In the genomic region with DNA sequence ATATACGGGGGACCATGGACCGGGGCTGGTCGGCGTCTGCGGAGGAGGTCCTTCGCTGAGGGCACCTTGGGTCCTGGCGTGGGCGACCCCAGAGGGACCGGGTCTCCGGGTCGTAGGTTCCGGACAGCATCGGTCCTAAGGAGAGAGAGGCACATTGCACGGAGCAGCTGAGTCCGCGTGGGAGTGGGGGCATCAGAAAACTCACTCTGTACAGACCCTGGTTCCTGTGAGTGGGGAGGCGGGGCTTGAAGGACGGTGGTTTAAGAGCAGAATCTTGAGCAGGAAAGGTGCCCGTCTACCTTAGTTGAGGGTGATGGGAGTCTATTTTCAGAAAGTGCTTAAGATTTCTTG, we compare ENCODE assay signal across 8 mouse cellular contexts. TPM values are rescaled to one million over a fixed set of nuclear protein-coding genes. Genes with fewer than 3 reads are reported as not detected.
DNase-seq lines count a peak whose midpoint lies in the region; ATAC-seq and TF ChIP-seq lines count a peak whose summit lies in the region.

No protein-coding gene starts in this region.

- H3K4me2 ChIP-seq in heart, postnatal 0 days (ENCODE audit: low read depth, low read length), result peak overlapping the region; percentile 68
- peak overlapping the region; percentile 89 for H3K4me2 ChIP-seq in liver, embryonic 16.5 days (ENCODE audit: low read depth, low read length)

- no peak for DNase-seq in left cerebral cortex, adult 2 months (ENCODE audit: extremely low spot score in 1 of 2, low spot score in 2 of 2)
- no peak for DNase-seq in left cerebral cortex, adult 9 months (ENCODE audit: low spot score in 2 of 2)
- DNase-seq in c-Kit-negative CD71-positive TER-119-positive erythroid progenitor cells, embryonic 14.5 days (ENCODE audit: low read depth, low spot score), result peak; percentile 33
- DNase-seq in heart, postnatal 0 days (ENCODE audit: low spot score), result no peak
- peak; percentile 66 for DNase-seq in testis, postnatal 10 days (ENCODE audit: low spot score)
- DNase-seq in right cerebral cortex, adult 18-20 months, result no peak
- DNase-seq in layer of hippocampus, adult 9-10 months (ENCODE audit: low spot score), result no peak

- no peak for TF ChIP-seq CTCF in left cerebral cortex, adult 2 months (IDR thresholded peaks at IDR 0.05)
- TF ChIP-seq CTCF in heart, postnatal 0 days (IDR thresholded peaks at IDR 0.05; ENCODE audit: low read depth), result no peak

- no peak for TF ChIP-seq EP300 in heart, postnatal 0 days (IDR thresholded peaks at IDR 0.05; ENCODE audit: low read depth)

- peaks cover 20% of the 10 kb centered on the region; the same call in 1 of the 2 replicates for H3K4me1 ChIP-seq in heart, postnatal 0 days (ENCODE audit: control insufficient read depth, insufficient read depth)
- peaks cover 27% of the 10 kb centered on the region for H3K4me1 ChIP-seq in liver, embryonic 16.5 days (ENCODE audit: control insufficient read depth, low read depth, low read length)

- WGBS in heart, postnatal 0 days, result under 1% methylated on average over 19 of the region's 19 CpGs
- under 1% methylated on average over 19 of the region's 19 CpGs for WGBS in liver, embryonic 16.5 days (ENCODE audit: insufficient replicate concordance)

- no peaks in the 10 kb centered on the region for H3K27me3 ChIP-seq in heart, postnatal 0 days (ENCODE audit: control insufficient read depth, insufficient read depth, low read length)
- no peaks in the 10 kb centered on the region for H3K27me3 ChIP-seq in liver, embryonic 16.5 days (ENCODE audit: control insufficient read depth, insufficient read depth, low read depth, low read length)

- peak overlapping the region; percentile 99 for H3K27ac ChIP-seq in left cerebral cortex, adult 2 months
- H3K27ac ChIP-seq in heart, postnatal 0 days (ENCODE audit: low read depth), result peak overlapping the region; percentile 97
- peak overlapping the region; percentile 99 for H3K27ac ChIP-seq in liver, embryonic 16.5 days (ENCODE audit: low read length)

- no peaks in the 10 kb centered on the region for H3K9me3 ChIP-seq in heart, postnatal 0 days (replicated peaks; ENCODE audit: control insufficient read depth, low read length)
- no peaks in the 10 kb centered on the region for H3K9me3 ChIP-seq in liver, embryonic 16.5 days (replicated peaks; ENCODE audit: control insufficient read depth, low read length)

- intact Hi-C loops in left cerebral cortex, adult 2 months (cut with DNase I), result loop anchor here (2.0 kb wide), 1 partner anchor 48 kb away; the partner anchor contains the start of gene Sidt2

- no peak; the same call in 1 of the 2 replicates for ATAC-seq in heart, postnatal 0 days (ENCODE audit: insufficient read depth, low read depth)
- ATAC-seq in liver, embryonic 16.5 days (ENCODE audit: low read depth), result peak; percentile 28

- peak overlapping the region; percentile 89 for H3K4me3 ChIP-seq in left cerebral cortex, adult 2 months
- peak overlapping the region; percentile 78 for H3K4me3 ChIP-seq in heart, postnatal 0 days (ENCODE audit: low read depth, low read length)
- H3K4me3 ChIP-seq in liver, embryonic 16.5 days (ENCODE audit: low read depth, low read length), result peak overlapping the region; percentile 100

- peaks cover 41% of the 10 kb centered on the region for H3K36me3 ChIP-seq in heart, postnatal 0 days (replicated peaks; ENCODE audit: control insufficient read depth, insufficient read depth, low read length)
- peaks cover 12% of the 10 kb centered on the region for H3K36me3 ChIP-seq in liver, embryonic 16.5 days (ENCODE audit: control insufficient read depth, insufficient read depth)

- peak overlapping the region; percentile 80 for H3K9ac ChIP-seq in heart, postnatal 0 days (replicated peaks; ENCODE audit: low read depth, low read length)
- H3K9ac ChIP-seq in liver, embryonic 16.5 days (ENCODE audit: low read depth, low read length), result peak overlapping the region; percentile 100

RNA-seq across cellular contexts. Expression of gene Rnf214, which starts 0.3 kb away (rescaled TPM):
- 10 to 100 TPM; 83.1 to 84.3 TPM for total RNA-seq in left cerebral cortex, adult 2 months (2021)
- 27.4 and 42.9 TPM in 2 replicates for total RNA-seq in heart, postnatal 0 days (2014; rRNA removed; ENCODE audit: low replicate concordance)
- polyA plus RNA-seq in heart, postnatal 0 days (2015; fragmentation: Nextera tagmentation; extraction: Ambion mirVana), result 30.5 and 32.4 TPM in 2 replicates
- polyA plus RNA-seq in liver, embryonic 16.5 days (2015; fragmentation: Nextera tagmentation; extraction: Ambion mirVana), result 15.0 and 16.0 TPM in 2 replicates

RNA-seq across cellular contexts. Expression of gene Pcsk7, which starts 0.8 kb away (rescaled TPM):
- 10 to 100 TPM; 26.2 to 30.7 TPM for total RNA-seq in left cerebral cortex, adult 2 months (2021)
- 31.7 and 57.1 TPM in 2 replicates for total RNA-seq in heart, postnatal 0 days (2014; rRNA removed; ENCODE audit: low replicate concordance)
- 12.0 and 15.0 TPM in 2 replicates for polyA plus RNA-seq in heart, postnatal 0 days (2015; fragmentation: Nextera tagmentation; extraction: Ambion mirVana)
- polyA plus RNA-seq in liver, embryonic 16.5 days (2015; fragmentation: Nextera tagmentation; extraction: Ambion mirVana), result 7.2 and 8.4 TPM in 2 replicates

RNA-seq across cellular contexts. Expression of gene Tagln, which starts 28.8 kb away (rescaled TPM):
- total RNA-seq in left cerebral cortex, adult 2 months (2021), result 10 to 100 TPM in 1 of 2 experiments, 1 to 10 TPM in 1; 9.6 to 11.8 TPM
- 65.0 and 610 TPM in 2 replicates for total RNA-seq in heart, postnatal 0 days (2014; rRNA removed; ENCODE audit: low replicate concordance)
- polyA plus RNA-seq in heart, postnatal 0 days (2015; fragmentation: Nextera tagmentation; extraction: Ambion mirVana), result 54.5 and 65.2 TPM in 2 replicates
- 6.2 and 9.5 TPM in 2 replicates for polyA plus RNA-seq in liver, embryonic 16.5 days (2015; fragmentation: Nextera tagmentation; extraction: Ambion mirVana)

RNA-seq across cellular contexts. Expression of gene Sidt2, which starts 48.0 kb away (rescaled TPM):
- 10 to 100 TPM; 86.7 to 86.9 TPM for total RNA-seq in left cerebral cortex, adult 2 months (2021)
- total RNA-seq in heart, postnatal 0 days (2014; rRNA removed; ENCODE audit: low replicate concordance), result 78.4 and 80.3 TPM in 2 replicates
- polyA plus RNA-seq in heart, postnatal 0 days (2015; fragmentation: Nextera tagmentation; extraction: Ambion mirVana), result 29.9 and 31.4 TPM in 2 replicates
- 18.5 and 20.5 TPM in 2 replicates for polyA plus RNA-seq in liver, embryonic 16.5 days (2015; fragmentation: Nextera tagmentation; extraction: Ambion mirVana)

Comparison
In these comparisons a context has a peak if more than half of its experiments do, and no peak if none do; other contexts are left out.
1. DNase-seq: peak in c-Kit-negative CD71-positive TER-119-positive erythroid progenitor cells, embryonic 14.5 days (single experiment) and testis, postnatal 10 days (single experiment); none in left cerebral cortex, adult 2 months (0 of 2), left cerebral cortex, adult 9 months (0 of 2), heart, postnatal 0 days (single experiment), right cerebral cortex, adult 18-20 months (single experiment) and layer of hippocampus, adult 9-10 months (single experiment).
2. Peak in every context shown above with its lines, with median percentiles within 50 percentile points of each other: H3K27ac ChIP-seq and H3K4me3 ChIP-seq.